Mouse (Mus musculus) CD4-positive helper T cell, adult 2 months (primary cell): ENCODE data around the gene Gstm4.

ENCODE experiments used
- DNase-seq: peaks from one replicate; pipeline ENCODE4 v3.0.0-alpha.2; 2012; ENCODE audit warnings: low read depth, missing footprints, low spot score

Gstm4 gene

GRCm38 (mm10) chr3:108044394-108045140 is at the start of gene Gstm4:
TSS of gene Gstm4 (minus strand) at chr3:108044894.
- peak; percentile 88 for DNase-seq

- no peak for DNase-seq
Measured at GRCm38 (mm10) chr3:108094146-108094545, 49.5 kb upstream of the Gstm4 start.

DNA sequence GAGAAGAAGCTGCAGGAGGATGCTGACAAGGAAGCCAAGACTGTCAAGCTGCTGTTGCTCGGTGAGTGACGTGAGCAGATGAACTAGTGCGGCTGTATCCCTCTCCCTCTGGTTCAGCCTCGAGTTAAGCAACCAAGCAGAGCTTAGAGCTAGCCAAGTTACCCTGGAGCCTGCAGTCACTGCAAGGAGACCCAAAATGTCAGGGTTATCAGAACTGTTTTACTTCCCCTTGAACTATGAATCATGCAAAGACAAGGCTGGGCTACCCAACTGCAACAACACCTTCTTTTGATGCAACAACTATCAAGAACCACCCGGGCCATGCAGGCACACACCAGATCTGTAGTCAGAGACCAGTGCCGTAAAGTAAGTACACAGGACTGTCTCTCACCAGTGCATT is 48.6 kb upstream of the Gstm4 start:
- DNase-seq, result no peak

DNA sequence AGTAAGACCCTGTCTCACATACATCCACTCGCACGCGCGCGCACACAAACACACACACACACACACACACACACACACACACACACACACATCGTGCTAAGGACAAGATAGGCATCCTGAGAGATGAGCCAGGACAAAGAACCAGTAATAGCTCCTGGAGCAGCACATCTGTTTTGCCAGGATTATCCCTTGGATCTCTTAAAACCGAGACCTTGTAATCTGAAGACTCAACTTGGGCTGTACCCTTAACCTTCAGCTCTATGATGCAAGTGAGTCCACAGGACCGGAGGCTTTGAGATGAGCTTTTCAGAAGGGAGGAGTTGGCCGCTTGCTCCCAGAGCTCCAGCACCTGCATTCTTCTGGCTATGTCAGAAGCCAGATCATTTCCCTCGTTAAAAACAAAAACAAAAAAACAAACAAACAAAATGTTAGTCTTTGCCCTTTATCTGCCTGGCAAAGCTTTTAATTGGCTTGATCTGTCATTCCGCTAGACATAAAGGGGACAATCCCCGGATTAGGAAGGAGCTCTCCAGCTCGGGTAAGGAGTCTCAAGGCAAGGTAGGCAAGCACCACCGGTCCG is 47.9 kb upstream of the Gstm4 start, which contains the start of gene Gnat2:
Gene Gnat2 (plus strand): TSS at position 254 of the 580 bp plus-strand sequence.
- no peak for DNase-seq

- no peak for DNase-seq
Measured at GRCm38 (mm10) chr3:108092030-108092429, 47.3 kb upstream of the Gstm4 start.

- no peak for DNase-seq
Measured at GRCm38 (mm10) chr3:108090561-108090960, 45.9 kb upstream of the Gstm4 start.

- DNase-seq, result no peak
Measured at GRCm38 (mm10) chr3:108089916-108090315, 45.2 kb upstream of the Gstm4 start.

DNA sequence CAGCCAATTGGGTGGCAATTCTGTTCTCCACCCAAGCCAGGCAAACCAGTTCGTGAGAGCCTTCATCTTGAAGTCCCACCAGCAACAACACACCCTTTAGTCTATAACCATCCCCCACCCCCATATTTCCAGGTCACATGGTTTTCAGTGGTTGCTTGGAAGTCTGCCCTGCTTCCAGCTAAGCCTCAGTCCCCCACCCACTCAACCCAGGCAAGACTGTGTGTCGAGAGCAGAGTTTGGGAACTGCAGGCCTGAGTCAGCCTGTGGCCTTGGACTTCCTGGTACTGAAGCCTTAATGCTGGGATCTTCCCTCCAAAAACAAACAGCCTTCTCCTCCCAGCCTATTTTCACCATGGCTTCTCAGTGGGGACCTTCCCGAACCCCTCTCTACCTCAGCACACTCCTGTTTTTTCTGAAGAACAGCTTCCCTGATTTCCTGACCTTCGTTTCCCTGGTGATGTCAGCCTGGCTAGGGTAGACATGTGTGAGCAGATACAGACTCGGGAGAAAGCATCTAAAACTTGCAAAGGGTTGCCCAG is 44.2 kb upstream of the Gstm4 start:
- no peak for DNase-seq

DNA sequence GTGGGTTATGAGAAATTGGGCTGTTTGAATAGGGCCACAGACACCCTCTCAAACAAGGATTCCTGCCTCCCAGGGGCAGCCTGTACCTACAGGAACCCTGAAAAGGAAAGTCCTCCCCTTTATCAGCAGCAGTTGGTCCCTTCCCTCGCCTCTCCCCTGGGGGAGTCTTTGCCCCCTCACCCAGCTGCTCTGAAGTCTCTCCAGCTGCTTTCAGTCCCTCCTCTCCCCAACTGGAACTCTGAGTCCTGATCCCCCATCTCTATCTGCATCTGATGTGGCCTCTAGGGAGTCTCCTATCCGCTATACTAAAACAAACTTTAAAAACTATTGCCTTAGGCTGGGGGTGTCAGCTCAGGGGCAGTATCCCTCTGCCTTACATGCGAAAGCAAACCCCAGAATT is 42.6 kb upstream of the Gstm4 start:
- no peak for DNase-seq

GRCm38 (mm10) chr3:108086470-108086979 is 41.8 kb upstream of the Gstm4 start, which contains the start of gene Ampd2:
TSS of gene Ampd2 (minus strand) at chr3:108086651.
- DNase-seq, result peak; percentile 52

- DNase-seq, result peak; percentile 32
Measured at GRCm38 (mm10) chr3:108085721-108086469, 41.2 kb upstream of the Gstm4 start.

- DNase-seq, result peak; percentile 89
Measured at GRCm38 (mm10) chr3:108085281-108085720, 40.6 kb upstream of the Gstm4 start.

- DNase-seq, result no peak
Measured at GRCm38 (mm10) chr3:108084767-108085270, 40.1 kb upstream of the Gstm4 start.

DNA sequence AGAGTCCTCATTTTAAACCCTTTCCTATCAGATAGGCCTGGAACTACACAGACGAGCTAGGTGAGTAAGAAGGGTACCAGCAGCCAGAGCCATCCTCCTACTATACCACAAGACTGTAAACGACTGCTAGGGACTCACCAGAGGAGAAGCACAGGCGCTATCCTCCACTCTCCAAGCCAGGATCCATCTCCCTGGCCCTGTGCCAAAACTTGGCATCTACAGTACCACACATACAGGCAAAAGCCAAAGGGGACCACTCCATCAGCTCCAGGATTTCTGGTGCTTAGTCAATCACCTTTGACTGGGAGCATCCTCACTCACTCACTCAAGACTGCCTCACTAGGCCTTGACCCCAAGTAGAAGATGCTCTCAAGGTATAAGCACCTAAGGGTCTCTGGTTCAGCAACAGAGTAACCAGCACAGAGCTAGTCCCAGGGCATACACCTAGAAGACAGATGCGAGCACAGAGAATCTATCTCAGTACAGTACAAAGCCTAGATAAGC is 39.3 kb upstream of the Gstm4 start:
- no peak for DNase-seq

DNA sequence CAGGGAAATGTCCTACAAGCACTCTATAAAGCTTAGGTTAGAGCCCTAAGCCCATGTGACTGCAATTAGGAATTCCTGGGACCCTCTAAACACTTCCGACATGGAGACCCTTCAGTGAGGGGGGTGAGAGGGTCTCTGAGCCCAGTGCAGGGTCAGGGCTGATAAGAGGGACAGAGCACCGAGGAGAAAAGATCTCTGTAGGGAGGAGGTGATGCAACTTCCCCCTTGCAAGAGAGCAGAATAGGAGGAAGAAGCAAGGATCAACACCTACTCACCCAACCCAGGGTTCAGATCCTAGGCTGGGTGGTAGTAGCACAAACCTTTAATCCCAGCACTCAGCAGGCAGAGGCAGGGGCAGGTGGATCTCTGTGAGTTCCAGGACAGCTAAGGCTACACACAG is 38.5 kb upstream of the Gstm4 start:
- no peak for DNase-seq

DNA sequence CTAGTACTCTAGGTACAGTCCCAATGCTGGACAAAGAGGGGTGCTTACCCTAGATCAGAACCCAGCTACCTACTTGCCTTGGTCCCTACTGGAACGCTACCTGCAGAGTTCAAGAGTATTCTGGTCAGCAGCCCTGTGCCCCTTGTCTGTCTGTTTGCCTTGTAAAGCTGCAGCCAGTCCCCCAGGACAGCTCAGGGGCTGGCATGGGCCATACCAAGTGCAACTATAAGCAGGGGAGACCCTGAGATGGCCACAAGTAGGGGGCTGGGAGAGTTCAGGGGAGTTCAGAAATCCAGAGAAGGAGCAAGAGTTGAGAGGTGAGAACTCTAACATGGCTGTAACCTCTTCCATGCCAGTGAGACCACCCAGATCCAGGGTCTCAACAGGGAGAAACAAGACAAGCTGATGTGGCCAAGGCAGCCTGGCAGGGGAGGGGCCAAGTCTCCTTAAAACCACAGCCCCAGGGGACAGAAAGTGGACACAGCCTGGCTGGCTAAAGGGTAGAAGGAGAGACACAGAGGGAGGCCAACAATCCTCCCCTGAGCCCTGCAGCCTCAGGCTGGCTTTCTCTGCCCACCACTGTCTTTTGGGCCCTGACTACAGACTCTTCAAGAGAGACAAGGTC is 37.7 kb upstream of the Gstm4 start:
- DNase-seq, result no peak

DNA sequence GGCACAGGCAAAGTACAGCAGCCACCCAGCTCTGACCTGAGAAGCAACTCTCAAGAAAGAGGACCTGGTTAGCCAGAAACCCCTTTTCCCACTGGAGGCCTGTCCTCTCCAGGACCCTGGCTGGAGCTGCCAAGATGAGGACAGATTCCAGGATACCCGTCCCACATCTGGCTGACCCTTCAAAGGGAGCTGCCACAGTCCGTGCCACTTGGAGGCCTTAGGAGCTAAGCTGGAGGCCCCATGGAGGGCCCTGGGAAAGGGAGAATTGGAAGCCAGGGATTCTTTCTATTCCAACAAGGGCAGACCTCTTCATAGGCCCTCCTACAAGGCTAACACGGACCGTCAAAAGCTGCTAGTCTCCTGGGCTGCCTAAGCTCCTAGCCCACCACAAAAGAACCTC is 37.0 kb upstream of the Gstm4 start:
- no peak for DNase-seq

DNA sequence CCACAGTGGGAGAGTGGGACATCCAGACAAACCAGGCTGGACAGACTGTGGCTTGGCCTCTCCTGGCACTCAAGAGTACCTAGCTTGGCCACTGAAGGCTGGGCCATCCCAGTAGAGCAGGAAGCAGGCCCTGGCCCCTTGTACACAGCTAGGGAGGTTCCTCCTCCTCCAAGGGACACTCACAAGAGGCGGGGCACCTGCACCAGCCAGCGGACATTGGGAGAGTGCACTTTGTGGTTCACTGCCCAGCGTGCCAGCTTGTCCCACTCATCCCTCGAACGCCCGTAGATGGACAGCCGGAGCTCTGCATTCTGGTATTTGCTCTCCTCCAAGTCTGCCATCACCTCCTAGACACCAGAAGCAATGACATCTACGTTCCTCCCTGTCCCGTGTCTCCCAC is 32.1 kb upstream of the Gstm4 start:
- no peak for DNase-seq

GRCm38 (mm10) chr3:108072983-108073569 is 28.4 kb upstream of the Gstm4 start:
- DNase-seq, result no peak
